Mouse (Mus musculus) B cell, adult 2 months (primary cell): ENCODE results near the gene Eml1.

ENCODE experiments used
- DNase-seq, 2 experiments: peaks; one replicate each; pipeline ENCODE4 v3.0.0; 2022

Eml1 gene

DNA sequence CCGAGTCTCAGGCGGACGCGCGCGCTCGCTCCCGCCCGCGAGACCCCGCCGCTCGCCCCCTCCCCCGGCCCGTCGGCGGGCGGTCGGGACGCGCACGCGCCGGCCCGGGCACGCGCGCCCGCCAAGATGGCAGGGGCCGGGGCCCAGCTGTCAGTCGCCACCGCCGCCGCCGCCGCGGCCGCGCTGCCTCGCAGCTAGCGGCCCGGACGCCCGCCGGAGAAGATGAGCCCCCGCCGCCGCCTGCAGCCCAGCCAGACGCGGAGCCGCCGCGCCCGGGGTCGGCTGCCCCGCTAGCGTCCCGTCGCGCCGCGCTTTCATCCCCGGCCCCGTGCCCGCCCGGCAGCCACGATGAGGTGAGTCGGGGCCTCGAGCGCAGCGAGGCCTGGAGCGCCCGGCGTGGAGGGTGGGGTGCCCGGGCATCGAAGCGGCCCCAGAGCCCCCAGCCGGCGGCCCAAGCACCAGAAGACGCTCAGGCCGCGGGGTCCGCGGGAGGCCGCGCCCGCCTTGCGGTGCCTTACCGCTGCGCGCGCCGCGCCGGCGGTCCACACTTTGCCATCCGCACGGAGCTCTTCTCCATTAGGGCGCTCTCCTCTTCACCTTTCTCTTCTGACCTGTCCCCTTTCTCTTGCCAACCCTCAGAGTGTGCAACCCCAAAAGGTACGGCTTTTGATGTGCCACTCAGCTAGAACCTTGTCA, 184.3 kb downstream of the Eml1 start:
- DNase-seq = peak; percentile 24 to 26

DNA sequence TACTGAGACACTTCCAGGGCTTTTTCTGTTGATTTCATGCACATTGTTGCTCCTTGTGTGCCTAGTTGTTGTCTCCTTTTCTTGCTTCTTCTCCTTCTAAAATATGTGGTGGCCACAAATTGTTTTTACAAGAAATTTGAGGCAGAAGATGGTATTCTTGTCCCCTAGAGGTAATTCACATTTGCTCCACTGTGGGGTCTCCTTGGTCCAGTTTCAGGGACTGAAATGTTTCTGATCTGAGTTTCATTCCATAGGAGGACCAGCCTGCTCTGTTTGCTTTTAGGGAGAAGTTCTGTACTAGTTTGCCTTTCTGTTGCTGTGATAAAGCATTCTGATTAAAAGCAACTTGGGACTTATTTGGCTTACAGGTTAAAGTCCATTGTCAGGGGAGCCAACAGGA, 187.4 kb downstream of the Eml1 start:
- DNase-seq = no peak

DNA sequence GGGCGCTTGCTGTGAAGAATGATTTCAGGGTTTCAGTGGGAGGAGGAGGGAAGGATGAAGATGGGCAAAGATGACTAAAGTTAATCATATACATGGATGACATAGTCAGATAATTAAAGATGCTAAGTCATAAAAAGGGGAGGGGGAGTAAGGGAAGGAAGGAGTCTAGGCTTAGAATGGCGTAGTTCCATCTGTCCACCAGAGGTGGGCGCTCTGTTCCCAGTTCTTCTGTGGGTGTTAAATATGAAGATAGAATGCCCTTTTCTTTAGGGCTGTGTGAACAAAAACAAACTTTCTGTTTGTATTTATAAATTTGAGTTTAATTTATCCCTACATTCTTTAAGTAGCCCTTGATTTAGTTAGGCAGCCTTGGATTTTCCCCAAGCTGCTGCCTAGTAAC, 192.5 kb downstream of the Eml1 start:
- DNase-seq = peak; percentile 42 to 45

DNA sequence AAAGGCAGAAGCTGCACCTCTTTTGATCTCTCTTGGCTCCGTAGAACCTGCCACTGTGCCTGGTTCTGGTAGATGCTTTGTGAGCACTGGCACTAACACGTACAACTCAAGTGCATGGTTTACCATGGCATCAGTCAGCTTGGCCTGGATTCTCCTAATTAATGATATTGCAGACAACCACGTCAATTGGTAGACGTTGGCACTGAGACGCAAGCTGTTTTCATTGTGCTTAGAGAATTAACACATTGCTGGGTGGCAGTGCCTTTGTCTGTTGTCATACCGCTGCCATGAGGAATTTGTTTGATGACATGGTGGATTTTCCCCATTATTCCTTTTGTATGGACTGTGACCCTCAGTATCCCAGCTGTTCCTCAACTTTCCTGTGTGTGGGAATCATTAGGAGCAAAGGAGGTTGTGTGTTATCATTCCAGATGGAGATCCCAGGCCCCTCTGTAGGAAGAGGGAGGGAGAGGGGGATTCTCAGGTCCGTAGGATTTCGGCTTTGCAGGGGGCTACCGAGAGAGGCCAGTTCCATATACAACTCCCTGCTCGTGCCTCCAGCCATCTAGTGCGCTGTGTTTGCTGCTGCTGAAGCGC, 194.3 kb downstream of the Eml1 start:
- DNase-seq = no peak

DNA sequence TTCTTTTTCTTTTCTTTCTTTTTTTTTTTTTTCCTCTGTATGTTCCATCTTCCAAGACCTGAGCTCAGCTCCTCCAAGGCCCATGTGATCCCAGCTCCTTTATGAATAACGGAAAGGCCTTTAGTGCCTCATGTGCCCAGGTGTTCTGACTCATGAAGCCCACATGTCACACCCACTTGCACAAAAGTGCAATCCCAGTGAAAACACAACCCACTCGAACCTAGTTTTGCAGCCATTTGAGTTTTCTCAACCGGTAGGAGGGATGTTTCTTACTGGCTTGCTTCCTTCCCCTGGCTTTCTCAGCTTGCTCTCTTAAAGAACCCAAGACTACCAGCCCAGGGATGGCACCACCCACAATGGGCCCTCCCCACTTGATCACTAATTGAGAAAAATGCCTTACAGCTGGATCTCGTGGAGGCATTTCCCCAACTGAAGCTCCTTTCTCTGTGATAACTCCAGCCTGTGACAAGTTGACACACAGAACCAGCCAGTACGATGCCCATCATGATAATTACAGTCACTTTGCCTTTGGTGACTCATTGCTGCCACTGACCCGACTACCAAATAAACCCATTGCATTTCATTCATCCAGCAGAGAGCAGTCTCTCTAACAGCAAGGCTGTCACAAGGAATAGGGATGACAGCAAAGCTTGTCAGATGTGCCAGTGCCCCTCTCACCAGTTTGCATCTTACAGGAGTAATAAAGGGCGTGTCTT, 208.6 kb downstream of the Eml1 start:
- no peak for DNase-seq

DNA sequence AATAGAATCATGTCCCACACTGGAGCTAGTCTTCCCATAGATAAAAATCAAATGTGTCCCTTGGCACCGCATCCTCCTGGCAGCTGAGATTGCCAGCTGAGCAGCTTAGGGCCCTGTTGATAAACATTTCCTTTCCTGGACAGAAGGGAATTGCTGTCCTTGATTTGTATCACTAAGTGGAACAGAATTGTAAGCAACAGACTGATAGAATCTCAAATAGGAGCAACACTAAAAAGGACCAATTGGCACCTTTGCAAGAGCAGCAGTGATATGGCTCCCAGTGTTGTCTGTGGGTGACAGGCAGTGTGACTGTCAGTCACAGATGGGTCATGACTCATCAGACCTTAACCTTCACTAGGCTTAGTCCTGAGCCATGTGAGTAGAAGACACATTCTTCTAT, 213.0 kb downstream of the Eml1 start:
- no peak for DNase-seq
